Mouse (Mus musculus): ENCODE results near the gene Frmd4a. TPM values are rescaled to one million over a fixed set of nuclear protein-coding genes. Genes with fewer than 3 reads are reported as not detected.
"Not testable (repeated sequence)": the region's sequence is repeated elsewhere in the genome, so short reads cannot be mapped to it uniquely, and the experiment has no call there.

The Frmd4a gene
- polyA plus RNA-seq, 1 experiment from 2014 or later = 33.0 TPM

- H3K27ac ChIP-seq = no peak overlapping the region
- H3K4me1 ChIP-seq = 0 out of 2 replicates have a peak, but pooled peaks cover 6% of the 10 kb centered on the region
- DNase-seq (ENCODE audit: extremely low spot score, low spot score) = no peak
- peaks cover 96% of the 10 kb centered on the region for H3K36me3 ChIP-seq (replicated peaks)
- H3K27me3 ChIP-seq (ENCODE audit: poor library complexity, severe bottlenecking) = no peaks in the 10 kb centered on the region
- H3K4me3 ChIP-seq = no peak overlapping the region
- no peaks in the 10 kb centered on the region for H3K9me3 ChIP-seq
- 89% methylated on average over 33 of the region's 33 CpGs for WGBS
Measured at GRCm38 (mm10) chr2:4603361-4603945, 585.9 kb downstream of the Frmd4a start.

- Histone ChIP-seq H3K27me3 (ENCODE audit: poor library complexity, severe bottlenecking) (no peaks in the 10 kb centered on the region), H3K27ac (no peak overlapping the region), H3K4me1 (no peaks in the 10 kb centered on the region), H3K9me3 (no peaks in the 10 kb centered on the region), H3K4me3 (no peak overlapping the region), H3K36me3 (replicated peaks) (peaks cover 100% of the 10 kb centered on the region)
- 93% methylated on average over 3 of the region's 3 CpGs for WGBS
- DNase-seq (ENCODE audit: extremely low spot score, low spot score) = no peak
Measured at GRCm38 (mm10) chr2:4606559-4606958, 589.0 kb downstream of the Frmd4a start.

DNA sequence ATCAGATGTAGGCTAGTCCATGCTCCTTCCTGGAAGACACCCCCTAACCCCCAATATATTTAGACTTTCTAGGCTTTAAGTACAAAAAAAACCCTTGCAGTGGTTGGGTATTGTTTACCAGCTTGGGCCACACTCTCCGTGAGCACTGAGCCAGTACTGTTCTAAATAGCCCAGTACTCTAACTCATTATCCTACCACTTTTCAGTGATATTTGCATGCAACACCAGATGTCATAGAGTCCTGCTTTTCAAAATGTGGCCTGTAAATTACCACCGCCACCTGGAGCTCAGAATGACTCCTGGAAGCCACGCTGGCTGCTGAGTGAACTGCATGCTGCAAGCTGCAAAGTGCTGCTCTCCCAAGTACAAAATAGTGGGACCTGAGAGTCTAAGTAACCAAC is 590.7 kb downstream of the Frmd4a start:
- Histone ChIP-seq H3K9me3 (no peaks in the 10 kb centered on the region), H3K27me3 (ENCODE audit: poor library complexity, severe bottlenecking) (no peaks in the 10 kb centered on the region), H3K4me1 (no peaks in the 10 kb centered on the region), H3K36me3 (replicated peaks) (peaks cover 100% of the 10 kb centered on the region), H3K4me3 (no peak overlapping the region), H3K27ac (no peak overlapping the region)
- no peak for DNase-seq (ENCODE audit: extremely low spot score, low spot score)
- 86% methylated on average over 3 of the region's 3 CpGs for WGBS

GRCm38 (mm10) chr2:4609433-4609832 is 591.9 kb downstream of the Frmd4a start:
- whole genome bisulfite sequencing = 94% methylated on average over 10 of the region's 10 CpGs
- H3K27me3 ChIP-seq (ENCODE audit: poor library complexity, severe bottlenecking) = no peaks in the 10 kb centered on the region
- no peak overlapping the region for H3K4me3 ChIP-seq
- no peaks in the 10 kb centered on the region for H3K9me3 ChIP-seq
- peaks cover 98% of the 10 kb centered on the region for H3K36me3 ChIP-seq (replicated peaks)
- no peak for DNase-seq (ENCODE audit: extremely low spot score, low spot score)
- no peaks in the 10 kb centered on the region for H3K4me1 ChIP-seq
- H3K27ac ChIP-seq = no peak overlapping the region

- peaks cover 86% of the 10 kb centered on the region for H3K36me3 ChIP-seq (replicated peaks)
- no peaks in the 10 kb centered on the region for H3K27me3 ChIP-seq (ENCODE audit: poor library complexity, severe bottlenecking)
- no peak overlapping the region for H3K4me3 ChIP-seq
- H3K4me1 ChIP-seq = no peaks in the 10 kb centered on the region
- H3K9me3 ChIP-seq = no peaks in the 10 kb centered on the region
- WGBS = 94% methylated on average over 6 of the region's 6 CpGs
- no peak overlapping the region for H3K27ac ChIP-seq
- no peak for DNase-seq (ENCODE audit: extremely low spot score, low spot score)
Measured at GRCm38 (mm10) chr2:4611295-4611694, 593.8 kb downstream of the Frmd4a start.

- WGBS = 93% methylated on average over 10 of the region's 10 CpGs
- no peaks in the 10 kb centered on the region for H3K4me1 ChIP-seq
- peaks cover 82% of the 10 kb centered on the region for H3K36me3 ChIP-seq (replicated peaks)
- no peak overlapping the region for H3K27ac ChIP-seq
- no peak overlapping the region for H3K4me3 ChIP-seq
- DNase-seq (ENCODE audit: extremely low spot score, low spot score) = no peak
- H3K27me3 ChIP-seq (ENCODE audit: poor library complexity, severe bottlenecking) = no peaks in the 10 kb centered on the region
- no peaks in the 10 kb centered on the region for H3K9me3 ChIP-seq
Measured at GRCm38 (mm10) chr2:4611704-4612103, 594.2 kb downstream of the Frmd4a start.

DNA sequence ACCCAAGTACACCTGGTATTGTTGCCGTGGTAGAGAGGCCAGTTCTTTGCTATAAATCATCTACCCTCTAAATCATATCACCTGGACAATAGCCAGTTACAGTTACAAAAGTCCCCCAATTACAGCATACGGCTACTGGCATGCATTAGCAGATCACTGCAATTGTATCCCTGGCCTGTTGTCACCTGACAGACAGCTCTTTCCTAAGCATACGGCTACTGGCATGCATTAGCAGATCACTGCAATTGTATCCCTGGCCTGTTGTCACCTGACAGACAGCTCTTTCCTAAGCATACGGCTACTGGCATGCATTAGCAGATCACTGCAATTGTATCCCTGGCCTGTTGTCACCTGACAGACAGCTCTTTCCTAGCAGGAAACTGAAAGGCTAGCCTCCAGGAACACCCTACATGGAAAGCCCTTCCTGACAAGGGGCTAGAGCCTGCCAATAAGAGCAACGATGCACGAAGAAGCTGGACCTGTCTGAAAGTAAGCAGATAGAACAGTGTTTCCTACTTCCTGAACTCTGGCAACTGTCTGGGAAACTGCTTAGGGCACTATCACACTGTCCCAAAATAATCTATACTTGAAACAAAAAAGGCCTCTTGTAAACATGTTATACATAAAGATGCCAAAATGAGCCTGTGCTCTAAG is 596.9 kb downstream of the Frmd4a start:
- not testable (repeated sequence) for H3K27me3 ChIP-seq (ENCODE audit: poor library complexity, severe bottlenecking); H3K4me1 ChIP-seq; DNase-seq (ENCODE audit: extremely low spot score, low spot score); H3K27ac ChIP-seq; H3K9me3 ChIP-seq; H3K4me3 ChIP-seq
- peaks cover 55% of the 10 kb centered on the region for H3K36me3 ChIP-seq (replicated peaks)
- WGBS = 80% methylated on average over 6 of the region's 6 CpGs

DNA sequence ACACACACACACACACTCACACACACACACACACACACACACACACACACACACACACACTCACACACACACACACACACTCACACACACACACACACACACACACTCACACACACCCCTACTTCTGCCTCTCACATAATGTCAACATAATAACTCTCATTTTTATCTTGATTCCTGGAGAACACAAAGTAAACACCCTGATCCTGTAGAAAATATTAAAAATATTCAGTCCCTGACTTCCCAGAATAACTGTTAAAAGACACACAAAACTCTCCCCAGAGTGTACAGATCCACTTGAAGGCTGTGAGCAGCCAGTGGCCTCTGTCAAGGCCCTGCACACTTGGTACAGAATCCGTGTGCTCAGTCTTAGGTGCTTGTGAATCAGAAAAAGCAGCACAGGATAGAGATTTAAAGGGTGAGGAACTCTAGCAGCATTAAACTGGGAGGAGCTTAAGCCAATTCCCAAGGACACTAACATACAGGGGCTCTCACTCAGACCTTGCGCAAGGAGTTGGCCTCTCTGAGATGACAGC is 597.6 kb downstream of the Frmd4a start:
- H3K36me3 ChIP-seq (replicated peaks) = peaks cover 48% of the 10 kb centered on the region
- H3K9me3 ChIP-seq = no peaks in the 10 kb centered on the region
- H3K4me3 ChIP-seq = no peak overlapping the region
- H3K27ac ChIP-seq = no peak overlapping the region
- 91% methylated on average over 2 of the region's 2 CpGs for WGBS
- H3K4me1 ChIP-seq = peaks cover 4% of the 10 kb centered on the region
- DNase-seq (ENCODE audit: extremely low spot score, low spot score) = no peak
- H3K27me3 ChIP-seq (ENCODE audit: poor library complexity, severe bottlenecking) = no peaks in the 10 kb centered on the region

- Histone ChIP-seq H3K4me3 (no peak overlapping the region), H3K36me3 (replicated peaks) (peaks cover 29% of the 10 kb centered on the region), H3K9me3 (no peaks in the 10 kb centered on the region), H3K4me1 (peaks cover 16% of the 10 kb centered on the region), H3K27ac (no peak overlapping the region), H3K27me3 (ENCODE audit: poor library complexity, severe bottlenecking) (no peaks in the 10 kb centered on the region)
- no peak for DNase-seq (ENCODE audit: extremely low spot score, low spot score)
- WGBS = 92% methylated on average over 4 of the region's 4 CpGs
Measured at GRCm38 (mm10) chr2:4616995-4617394, 599.5 kb downstream of the Frmd4a start.

DNA sequence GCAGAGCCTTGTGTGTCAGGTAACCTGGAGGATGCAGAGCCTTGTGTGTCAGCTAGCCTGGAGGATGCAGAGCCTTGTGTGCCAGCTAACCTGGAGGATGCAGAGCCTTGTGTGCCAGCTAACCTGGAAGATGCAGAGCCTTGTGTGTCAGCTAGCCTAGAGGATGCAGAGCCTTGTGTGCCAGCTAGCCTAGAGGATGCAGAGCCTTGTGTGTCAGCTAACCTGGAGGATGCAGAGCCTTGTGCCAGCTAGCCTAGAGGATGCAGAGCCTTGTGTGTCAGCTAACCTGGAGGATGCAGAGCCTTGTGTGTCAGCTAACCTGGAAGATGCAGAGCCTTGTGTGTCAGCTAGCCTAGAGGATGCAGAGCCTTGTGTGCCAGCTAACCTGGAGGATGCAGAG is 601.6 kb downstream of the Frmd4a start:
- not testable (repeated sequence) for H3K27ac ChIP-seq; DNase-seq (ENCODE audit: extremely low spot score, low spot score); H3K27me3 ChIP-seq (ENCODE audit: poor library complexity, severe bottlenecking); H3K9me3 ChIP-seq; H3K4me3 ChIP-seq
- peaks cover 28% of the 10 kb centered on the region for H3K36me3 ChIP-seq (replicated peaks)
- H3K4me1 ChIP-seq = peaks cover 16% of the 10 kb centered on the region

DNA sequence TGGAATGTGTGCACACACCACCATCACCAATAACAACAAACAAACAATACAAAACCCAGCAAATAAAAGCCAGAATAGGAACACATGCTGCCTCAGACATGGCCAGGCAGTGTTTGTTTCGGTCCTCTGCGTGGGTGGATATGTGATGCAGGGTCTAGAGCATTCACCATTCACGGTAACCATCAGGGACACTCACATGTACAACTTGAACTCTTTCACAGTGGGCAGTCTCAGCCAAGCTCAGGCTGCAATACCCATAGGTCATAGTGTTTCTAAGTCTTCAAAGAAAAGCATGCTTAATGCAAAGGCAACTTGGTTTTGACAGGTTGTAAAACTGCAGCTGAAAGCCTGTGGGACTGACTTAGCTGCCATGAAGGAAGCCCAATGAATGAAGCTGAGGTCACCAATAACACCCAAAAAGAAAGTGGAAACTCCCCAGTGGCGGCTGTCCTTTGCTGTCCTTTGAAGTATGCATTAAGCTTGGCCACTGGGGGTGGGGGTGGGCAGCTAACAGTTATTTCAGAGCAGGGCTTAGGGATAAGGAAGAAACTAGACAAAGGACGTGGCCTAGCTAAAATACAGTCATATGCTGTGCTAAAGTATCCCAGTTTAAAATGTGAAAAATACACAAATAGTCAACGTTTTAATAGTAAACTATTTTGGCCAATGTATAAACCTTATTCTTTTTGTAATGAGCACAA is 602.5 kb downstream of the Frmd4a start:
- no peak for DNase-seq (ENCODE audit: extremely low spot score, low spot score)
- H3K4me1 ChIP-seq = peaks cover 16% of the 10 kb centered on the region
- H3K4me3 ChIP-seq = no peak overlapping the region
- peaks cover 31% of the 10 kb centered on the region for H3K36me3 ChIP-seq (replicated peaks)
- no peaks in the 10 kb centered on the region for H3K9me3 ChIP-seq
- 64% methylated on average over 6 of the region's 6 CpGs for WGBS
- no peaks in the 10 kb centered on the region for H3K27me3 ChIP-seq (ENCODE audit: poor library complexity, severe bottlenecking)
- no peak overlapping the region for H3K27ac ChIP-seq

GRCm38 (mm10) chr2:4620640-4621401 is 603.3 kb downstream of the Frmd4a start:
- Histone ChIP-seq H3K9me3 (no peaks in the 10 kb centered on the region), H3K36me3 (replicated peaks) (peaks cover 29% of the 10 kb centered on the region), H3K27ac (no peak overlapping the region), H3K27me3 (ENCODE audit: poor library complexity, severe bottlenecking) (no peaks in the 10 kb centered on the region), H3K4me3 (no peak overlapping the region), H3K4me1 (peaks cover 16% of the 10 kb centered on the region)
- 90% methylated on average over 12 of the region's 12 CpGs for WGBS
- no peak for DNase-seq (ENCODE audit: extremely low spot score, low spot score)

Measured in forebrain, embryonic 10.5 days (tissue).